Comparison of ENCODE assay signal across 14 mouse cellular contexts in genomic region chr4:103441383-103441782, GRCm38 (mm10).
"Had no signal": no experiment of that assay in that cellular context is flagged by ENCODE, and none has a peak within 500 bp of the region (broad histone marks: within the 10 kb centered on the region; RNA-seq: fewer than 3 reads in every experiment).

No protein-coding gene starts in this region.

- ATAC-seq: liver, embryonic 12.5 days; midbrain, embryonic 16.5 days had no signal

- DNase-seq: kidney, adult 9 months; kidney, postnatal 14 days; kidney, postnatal 4 days; liver; lung, adult 18-20 months; lung, postnatal 10 days; lung, postnatal 4 days; right cerebral cortex, postnatal 14 days; right cerebral cortex, postnatal 4 days; thymus, adult 2 months; thymus, postnatal 14 days; thymus, postnatal 4 days had no signal
